In genomic region chr12:86767868-86768631, GRCm38 (mm10) we compare ENCODE assay signal across 9 mouse cellular contexts. TPM values are rescaled to one million over a fixed set of nuclear protein-coding genes. Genes with fewer than 3 reads are reported as not detected.
A peak's percentile ranks its signal among the peaks of the same experiment; 100 is the strongest.
DNase-seq lines count a peak whose midpoint lies in the region; ATAC-seq and TF ChIP-seq lines count a peak whose summit lies in the region.
"Had no signal": no experiment of that assay in that cellular context is flagged by ENCODE, and none has a peak within 500 bp of the region (broad histone marks: within the 10 kb centered on the region; RNA-seq: fewer than 3 reads in every experiment).

No protein-coding gene starts in this region.

- no peaks in the 10 kb centered on the region for H3K36me3 ChIP-seq in forebrain, embryonic 11.5 days (ENCODE audit: control insufficient read depth, insufficient read depth, low read length)
- H3K36me3 ChIP-seq in forebrain, embryonic 15.5 days, result no peaks in the 10 kb centered on the region
- no peaks in the 10 kb centered on the region for H3K36me3 ChIP-seq in forebrain, embryonic 14.5 days (ENCODE audit: control insufficient read depth, insufficient read depth, low read length)
- H3K36me3 ChIP-seq in kidney, embryonic 15.5 days, result no peaks in the 10 kb centered on the region
- H3K36me3 ChIP-seq in liver, embryonic 14.5 days (replicated peaks; ENCODE audit: control insufficient read depth, insufficient read depth, low read depth), result no peaks in the 10 kb centered on the region

- no peaks in the 10 kb centered on the region for H3K27me3 ChIP-seq in forebrain, embryonic 11.5 days (ENCODE audit: control insufficient read depth, insufficient read depth, low read length)
- no peaks in the 10 kb centered on the region for H3K27me3 ChIP-seq in forebrain, embryonic 15.5 days
- H3K27me3 ChIP-seq in forebrain, embryonic 14.5 days (replicated peaks; ENCODE audit: control insufficient read depth, insufficient read depth, low read length), result no peaks in the 10 kb centered on the region
- no peaks in the 10 kb centered on the region for H3K27me3 ChIP-seq in kidney, embryonic 15.5 days
- H3K27me3 ChIP-seq in liver, embryonic 14.5 days (ENCODE audit: control insufficient read depth, insufficient read depth, low read length), result no peaks in the 10 kb centered on the region

- no peaks in the 10 kb centered on the region for H3K9me3 ChIP-seq in forebrain, embryonic 11.5 days (ENCODE audit: control insufficient read depth, low read length)
- no peaks in the 10 kb centered on the region for H3K9me3 ChIP-seq in forebrain, embryonic 15.5 days
- H3K9me3 ChIP-seq in forebrain, embryonic 14.5 days (replicated peaks; ENCODE audit: control insufficient read depth, low read length), result no peaks in the 10 kb centered on the region
- no peaks in the 10 kb centered on the region for H3K9me3 ChIP-seq in kidney, embryonic 15.5 days (replicated peaks)
- no peaks in the 10 kb centered on the region for H3K9me3 ChIP-seq in liver, embryonic 14.5 days (ENCODE audit: control insufficient read depth, low read length)

- H3K4me2 ChIP-seq in forebrain, embryonic 11.5 days (ENCODE audit: low read depth, low read length, severe bottlenecking), result no peak overlapping the region
- H3K4me2 ChIP-seq in forebrain, embryonic 15.5 days (replicated peaks), result no peak overlapping the region
- no peak overlapping the region for H3K4me2 ChIP-seq in forebrain, embryonic 14.5 days (ENCODE audit: low read length)
- no peak overlapping the region for H3K4me2 ChIP-seq in kidney, embryonic 15.5 days
- H3K4me2 ChIP-seq in liver, embryonic 14.5 days (ENCODE audit: low read depth), result no peak overlapping the region

- no peak overlapping the region for H3K4me3 ChIP-seq in forebrain, embryonic 11.5 days (ENCODE audit: low read depth, low read length)
- H3K4me3 ChIP-seq in forebrain, embryonic 15.5 days, result no peak overlapping the region
- no peak overlapping the region for H3K4me3 ChIP-seq in forebrain, embryonic 14.5 days (ENCODE audit: low read depth, low read length)
- no peak overlapping the region for H3K4me3 ChIP-seq in kidney, embryonic 15.5 days (replicated peaks)
- no peak overlapping the region for H3K4me3 ChIP-seq in liver, embryonic 14.5 days (ENCODE audit: insufficient read depth in 1 of 2, low read depth in 2 of 2, low read length in 2 of 2)

- TF ChIP-seq EP300 in liver, embryonic 14.5 days (IDR thresholded peaks at IDR 0.05; ENCODE audit: low read depth), result no peak

- 37% methylated on average over 20 of the region's 20 CpGs for WGBS in forebrain, embryonic 11.5 days
- WGBS in forebrain, embryonic 15.5 days, result 35% methylated on average over 20 of the region's 20 CpGs
- 30% methylated on average over 20 of the region's 20 CpGs for WGBS in forebrain, embryonic 14.5 days
- WGBS in kidney, embryonic 15.5 days, result 41% methylated on average over 20 of the region's 20 CpGs
- 36% methylated on average over 20 of the region's 20 CpGs for WGBS in liver, embryonic 14.5 days (ENCODE audit: insufficient replicate concordance)

- peaks cover 13% of the 10 kb centered on the region for H3K4me1 ChIP-seq in forebrain, embryonic 11.5 days (replicated peaks; ENCODE audit: control insufficient read depth, insufficient read depth, low read length)
- H3K4me1 ChIP-seq in forebrain, embryonic 15.5 days, result peaks cover 22% of the 10 kb centered on the region
- H3K4me1 ChIP-seq in forebrain, embryonic 14.5 days (ENCODE audit: control insufficient read depth, insufficient read depth, low read length), result peaks cover 21% of the 10 kb centered on the region; the same call in 1 of the 2 replicates
- H3K4me1 ChIP-seq in kidney, embryonic 15.5 days, result peaks cover 18% of the 10 kb centered on the region
- H3K4me1 ChIP-seq in liver, embryonic 14.5 days (replicated peaks; ENCODE audit: control insufficient read depth in 2 of 2, insufficient read depth in 2 of 2, low read length in 1 of 2), result no peaks in the 10 kb centered on the region

- peak; percentile 81 for DNase-seq in forebrain, embryonic 11.5 days (ENCODE audit: low spot score)
- DNase-seq in ES-CJ7 (ENCODE audit: low read depth, low spot score), result peak; percentile 89
- DNase-seq in forebrain, embryonic 14.5 days (ENCODE audit: low spot score), result peak; percentile 84
- DNase-seq in liver, embryonic 14.5 days (ENCODE audit: low read depth in 3 of 3, low spot score in 3 of 3), result peak; percentile 12 to 28 (median 25)
- peak; percentile 85 for DNase-seq in retina, embryonic 14.5 days (ENCODE audit: low spot score)

- H3K27ac ChIP-seq in forebrain, embryonic 11.5 days (ENCODE audit: low read depth, low read length), result no peak overlapping the region
- no peak overlapping the region for H3K27ac ChIP-seq in forebrain, embryonic 15.5 days (replicated peaks)
- H3K27ac ChIP-seq in forebrain, embryonic 14.5 days (ENCODE audit: low read depth, low read length), result no peak overlapping the region
- no peak overlapping the region for H3K27ac ChIP-seq in kidney, embryonic 15.5 days
- H3K27ac ChIP-seq in liver, embryonic 14.5 days, result no peak overlapping the region

- TF ChIP-seq CTCF in liver, embryonic 14.5 days (IDR thresholded peaks at IDR 0.05; ENCODE audit: low read depth), result peak; percentile 80

- ATAC-seq in forebrain, embryonic 11.5 days (replicated peaks; ENCODE audit: low FRiP score), result peak; percentile 41
- ATAC-seq in forebrain, embryonic 15.5 days (replicated peaks), result no peak
- peak; percentile 42 for ATAC-seq in cerebellum, adult (ENCODE audit: insufficient number of reproducible peaks, low FRiP score, low TSS enrichment)
- ATAC-seq in forebrain, embryonic 14.5 days, result peak; percentile 14; the same call in 1 of the 2 replicates
- 0 out of 2 replicates have a peak, but pooled peaks have one; percentile 16 for ATAC-seq in kidney, embryonic 15.5 days (replicated peaks; ENCODE audit: low FRiP score)
- ATAC-seq in liver, embryonic 14.5 days (ENCODE audit: insufficient read depth), result no peak

- H3K9ac ChIP-seq in forebrain, embryonic 11.5 days (ENCODE audit: low read length), result no peak overlapping the region
- no peak overlapping the region for H3K9ac ChIP-seq in forebrain, embryonic 15.5 days (replicated peaks)
- no peak overlapping the region for H3K9ac ChIP-seq in forebrain, embryonic 14.5 days (ENCODE audit: low read length)
- H3K9ac ChIP-seq in kidney, embryonic 15.5 days, result no peak overlapping the region
- H3K9ac ChIP-seq in liver, embryonic 14.5 days (replicated peaks), result no peak overlapping the region

RNA-seq across cellular contexts. Expression of gene Lrrc74a, which starts 33.9 kb away (rescaled TPM):
- polyA plus RNA-seq in forebrain, embryonic 11.5 days (2014; fragmentation: Nextera tagmentation; extraction: Ambion mirVana), result not detected in 2 replicates
- polyA plus RNA-seq in forebrain, embryonic 15.5 days (2015; fragmentation: Nextera tagmentation; extraction: Ambion mirVana), result not detected in 2 replicates
- not detected in 2 replicates for polyA plus RNA-seq in forebrain, embryonic 14.5 days (2014; fragmentation: Nextera tagmentation; extraction: Ambion mirVana)
- not detected in 2 replicates for polyA plus RNA-seq in kidney, embryonic 15.5 days (2015; fragmentation: Nextera tagmentation; extraction: Ambion mirVana)
- not detected in 2 replicates for polyA plus RNA-seq in liver, embryonic 14.5 days (2012; rRNA removed)
- not detected in 2 replicates for polyA plus RNA-seq in liver, embryonic 14.5 days (2014; fragmentation: Nextera tagmentation; extraction: Ambion mirVana)
- polyA plus RNA-seq: large intestine, adult 2 months had no signal

RNA-seq across cellular contexts. Expression of gene Angel1, which starts 41.8 kb away (rescaled TPM):
- 14.9 and 15.7 TPM in 2 replicates for polyA plus RNA-seq in forebrain, embryonic 11.5 days (2014; fragmentation: Nextera tagmentation; extraction: Ambion mirVana)
- 10.6 and 10.7 TPM in 2 replicates for polyA plus RNA-seq in forebrain, embryonic 15.5 days (2015; fragmentation: Nextera tagmentation; extraction: Ambion mirVana)
- 7.6 and 9.1 TPM in 2 replicates for polyA plus RNA-seq in forebrain, embryonic 14.5 days (2014; fragmentation: Nextera tagmentation; extraction: Ambion mirVana)
- polyA plus RNA-seq in kidney, embryonic 15.5 days (2015; fragmentation: Nextera tagmentation; extraction: Ambion mirVana), result 8.5 and 10.2 TPM in 2 replicates
- polyA plus RNA-seq in liver, embryonic 14.5 days (2012; rRNA removed), result 0.56 and 0.60 TPM in 2 replicates
- polyA plus RNA-seq in liver, embryonic 14.5 days (2014; fragmentation: Nextera tagmentation; extraction: Ambion mirVana), result 0.68 and 1.1 TPM in 2 replicates

Comparison
In these comparisons a context has a peak if more than half of its experiments do, and no peak if none do; other contexts are left out.
1. ATAC-seq: peak in forebrain, embryonic 11.5 days (single experiment), cerebellum, adult (single experiment), forebrain, embryonic 14.5 days (single experiment) and kidney, embryonic 15.5 days (single experiment); none in forebrain, embryonic 15.5 days (single experiment) and liver, embryonic 14.5 days (single experiment).
2. DNase-seq: peak in every context shown above with its lines; median percentile 89 in ES-CJ7; 85 in retina, embryonic 14.5 days; 84 in forebrain, embryonic 14.5 days; 81 in forebrain, embryonic 11.5 days; 25 in liver, embryonic 14.5 days.